Mouse (Mus musculus) MEL (cell line): ENCODE data around the gene Hsf4. TPM values are rescaled to one million over a fixed set of nuclear protein-coding genes. Genes with fewer than 3 reads are reported as not detected.

ENCODE experiments used
- DNase-seq: peaks from one replicate; pipeline ENCODE4 v3.0.0; 2011; ENCODE audit warnings: low read depth, low spot score
- H3K27ac ChIP-seq: 2 replicates; pipeline ENCODE4 v1.5.1; 2012; ENCODE audit warnings: low read depth, mild to moderate bottlenecking, control low read depth, low read length, moderate library complexity; ENCODE audit not compliant: control insufficient read depth
- H3K27me3 ChIP-seq, 2 experiments: fragments of 150-350 bp in 1 of 2; sonication (generic) in 1 of 2; 2 replicates each; pipeline ENCODE4 v1.6.1; 2012; ENCODE audit warnings: low read length in 2 of 2, mild to moderate bottlenecking in 2 of 2, improper control_type of control experiment in 1 of 2, moderate library complexity in 1 of 2; ENCODE audit not compliant: insufficient read depth in 2 of 2, control insufficient read depth in 1 of 2
- H3K36me3 ChIP-seq, 2 experiments: 2 replicates each; pipeline ENCODE4 v1.6.1; 2012 to 2014; ENCODE audit warnings: low read length in 2 of 2, improper control_type of control experiment in 1 of 2, inconsistent platforms in 1 of 2, mild to moderate bottlenecking in 1 of 2; ENCODE audit not compliant: insufficient read depth in 2 of 2, control insufficient read depth in 1 of 2
- H3K4me1 ChIP-seq, 2 experiments: fragments of 150-350 bp in 1 of 2; sonication (generic) in 1 of 2; 2 replicates each; pipeline ENCODE4 v1.6.1; 2012; ENCODE audit warnings: low read length in 2 of 2, improper control_type of control experiment in 1 of 2, mild to moderate bottlenecking in 1 of 2; ENCODE audit not compliant: insufficient read depth in 2 of 2, control insufficient read depth in 1 of 2
- H3K4me3 ChIP-seq, 2 experiments: fragments of 150-350 bp in 1 of 2; sonication (generic) in 1 of 2; 2 replicates each; pipeline ENCODE4 v1.5.1; 2012; ENCODE audit warnings: low read depth in 2 of 2, low read length in 2 of 2, mild to moderate bottlenecking in 2 of 2, moderate library complexity in 2 of 2, control low read depth in 1 of 2, improper control_type of control experiment in 1 of 2; ENCODE audit not compliant: control insufficient read depth in 1 of 2, insufficient read depth in 1 of 2
- H3K79me2 ChIP-seq: 2 replicates; pipeline ENCODE4 v1.6.1; 2012; ENCODE audit warnings: mild to moderate bottlenecking, low read length, moderate library complexity; ENCODE audit not compliant: control insufficient read depth, poor library complexity, insufficient read depth
- H3K9ac ChIP-seq: 2 replicates; pipeline ENCODE4 v1.6.1; 2012; ENCODE audit warnings: low read depth, mild to moderate bottlenecking, control low read depth, low read length, moderate library complexity; ENCODE audit not compliant: control insufficient read depth, poor library complexity, severe bottlenecking
- H3K9me3 ChIP-seq: fragments of 150-350 bp; sonication (generic); replicated peaks from 2 replicates; pipeline ENCODE4 v1.6.1; 2012; ENCODE audit warnings: mild to moderate bottlenecking, low read length, improper control_type of control experiment, moderate library complexity; ENCODE audit not compliant: insufficient read depth
- BHLHE40 ChIP-seq: IDR thresholded peaks from 2 replicates; pipeline ENCODE4 v1.6.1; 2012; ENCODE audit warnings: low read depth, mild to moderate bottlenecking, inconsistent platforms, low read length, improper control_type of control experiment, borderline replicate concordance
- CHD1 ChIP-seq: IDR thresholded peaks from 2 replicates; pipeline ENCODE4 v1.6.1; 2012; ENCODE audit warnings: low read depth, mild to moderate bottlenecking, inconsistent platforms, low read length, improper control_type of control experiment
- CHD2 ChIP-seq: IDR thresholded peaks from 2 replicates; pipeline ENCODE4 v1.6.1; 2011; ENCODE audit warnings: low read length, improper control_type of control experiment
- CTCF ChIP-seq, 3 experiments: IDR thresholded peaks in 2 of 3; conservative IDR thresholded peaks in 1 of 3; 2 replicates each; pipeline ENCODE4 v1.5.1; 2011 to 2012; ENCODE audit warnings: low read length in 3 of 3, low read depth in 2 of 3, mild to moderate bottlenecking in 2 of 3, improper control_type of control experiment in 1 of 3, inconsistent platforms in 1 of 3, mixed read lengths in 1 of 3, moderate library complexity in 1 of 3; ENCODE audit not compliant: control insufficient read depth in 1 of 3, insufficient read depth in 1 of 3, poor library complexity in 1 of 3, severe bottlenecking in 1 of 3
- E2F4 ChIP-seq: IDR thresholded peaks from 2 replicates; pipeline ENCODE4 v1.6.1; 2011; ENCODE audit warnings: low read depth, low read length, improper control_type of control experiment, borderline replicate concordance
- ELF1 ChIP-seq: IDR thresholded peaks from 2 replicates; pipeline ENCODE4 v1.6.1; 2014; ENCODE audit warnings: low read depth, mild to moderate bottlenecking, inconsistent platforms, low read length, improper control_type of control experiment, moderate library complexity
- ETS1 ChIP-seq: IDR thresholded peaks from 2 replicates; pipeline ENCODE4 v1.6.1; 2012; ENCODE audit warnings: low read depth, mild to moderate bottlenecking, inconsistent platforms, low read length, improper control_type of control experiment, moderate library complexity
- GATA1 ChIP-seq: IDR thresholded peaks from 2 replicates; pipeline ENCODE4 v1.6.1; 2011; ENCODE audit warnings: low read depth, low read length, improper control_type of control experiment
- JUND ChIP-seq: IDR thresholded peaks from 2 replicates; pipeline ENCODE4 v1.6.1; 2011; ENCODE audit warnings: low read depth, mild to moderate bottlenecking, improper control_type of control experiment, low read length
- KAT2A ChIP-seq: conservative IDR thresholded peaks from 2 replicates; pipeline ENCODE4 v1.6.1; 2012; ENCODE audit warnings: low read depth, low read length, improper control_type of control experiment, inconsistent platforms
- MAFK ChIP-seq: IDR thresholded peaks from 2 replicates; pipeline ENCODE4 v1.6.1; 2011; ENCODE audit warnings: low read depth, mild to moderate bottlenecking, low read length, improper control_type of control experiment, borderline replicate concordance
- MAX ChIP-seq: IDR thresholded peaks from 2 replicates; pipeline ENCODE4 v1.6.1; 2011; ENCODE audit warnings: low read length, improper control_type of control experiment
- MAZ ChIP-seq: IDR thresholded peaks from 2 replicates; pipeline ENCODE4 v1.6.1; 2012; ENCODE audit warnings: low read depth, mild to moderate bottlenecking, inconsistent platforms, low read length, improper control_type of control experiment
- MXI1 ChIP-seq: IDR thresholded peaks from 2 replicates; pipeline ENCODE4 v1.6.1; 2011; ENCODE audit warnings: mild to moderate bottlenecking, low read depth, low read length, improper control_type of control experiment
- MYC ChIP-seq: IDR thresholded peaks from 2 replicates; pipeline ENCODE4 v1.6.1; 2011; ENCODE audit warnings: low read depth, mild to moderate bottlenecking, low read length, improper control_type of control experiment, moderate library complexity
- NELFE ChIP-seq: IDR thresholded peaks from 2 replicates; pipeline ENCODE4 v1.6.1; 2011; ENCODE audit warnings: low read depth, low read length, improper control_type of control experiment
- NRF1 ChIP-seq: IDR thresholded peaks from 2 replicates; pipeline ENCODE4 v1.6.1; 2014; ENCODE audit warnings: low read depth, mild to moderate bottlenecking, inconsistent platforms, low read length, improper control_type of control experiment, moderate library complexity; ENCODE audit not compliant: poor library complexity, insufficient read depth, severe bottlenecking
- POLR2A ChIP-seq, 2 experiments: IDR thresholded peaks; 2 replicates each; pipeline ENCODE4 v1.6.1; 2011 to 2012; ENCODE audit warnings: low read length in 2 of 2, mild to moderate bottlenecking in 2 of 2, control low read depth in 1 of 2, improper control_type of control experiment in 1 of 2, low read depth in 1 of 2, moderate library complexity in 1 of 2; ENCODE audit not compliant: control insufficient read depth in 1 of 2, insufficient read depth in 1 of 2, poor library complexity in 1 of 2
- RAD21 ChIP-seq: IDR thresholded peaks from 2 replicates; pipeline ENCODE4 v1.6.1; 2011; ENCODE audit warnings: mild to moderate bottlenecking, low read depth, low read length, improper control_type of control experiment
- RCOR1 ChIP-seq: IDR thresholded peaks from 2 replicates; pipeline ENCODE4 v1.6.1; 2012; ENCODE audit warnings: low read depth, mild to moderate bottlenecking, inconsistent platforms, low read length, improper control_type of control experiment
- SIN3A ChIP-seq: IDR thresholded peaks from 2 replicates; pipeline ENCODE4 v1.6.1; 2012; ENCODE audit warnings: low read length, improper control_type of control experiment, inconsistent platforms
- TAL1 ChIP-seq: IDR thresholded peaks from 2 replicates; pipeline ENCODE4 v1.6.1; 2012; ENCODE audit warnings: mild to moderate bottlenecking, inconsistent platforms, low read length, moderate library complexity, mixed read lengths
- UBTF ChIP-seq: IDR thresholded peaks from 2 replicates; pipeline ENCODE4 v1.6.1; 2012; ENCODE audit warnings: low read depth, mild to moderate bottlenecking, inconsistent platforms, low read length, improper control_type of control experiment, moderate library complexity, borderline replicate concordance; ENCODE audit not compliant: insufficient read depth
- ZC3H11A ChIP-seq: IDR thresholded peaks from 2 replicates; pipeline ENCODE4 v1.6.1; 2012; ENCODE audit warnings: low read depth, mild to moderate bottlenecking, inconsistent platforms, low read length, improper control_type of control experiment
- ZMIZ1 ChIP-seq: IDR thresholded peaks from 2 replicates; pipeline ENCODE4 v1.6.1; 2012; ENCODE audit warnings: low read depth, mild to moderate bottlenecking, inconsistent platforms, low read length, improper control_type of control experiment, moderate library complexity
- polyA plus RNA-seq, 2 experiments: library from polyadenylated mRNA; stranded (reverse) in 1 of 2; unstranded in 1 of 2; fragments of >175 nt in 1 of 2; fragments of >200 nt in 1 of 2; gene quantifications; 2 replicates each; pipeline versions ENCODE4 v1.2.1 to v1.2.4; 2012; ENCODE audit warnings: low replicate concordance in 2 of 2, low read depth in 1 of 2; ENCODE audit not compliant: insufficient read length in 2 of 2, insufficient read depth in 1 of 2, missing spikeins in 1 of 2
- total RNA-seq: library from RNA; depleted of rRNA; stranded (reverse); fragments of 300-350 nt; gene quantifications from 2 replicates; pipeline ENCODE4 v1.2.3, GENCODE M21; 2012

Hsf4 gene
- total and polyA plus RNA-seq, 3 experiments = 1.7 to 7.1 TPM; not detected in 1

- TF ChIP-seq MAFK (no peak), POLR2A (IDR thresholded peaks at IDR 0.05; ENCODE audit: control insufficient read depth in 1 of 2, insufficient read depth in 1 of 2, low read depth in 1 of 2, low read length in 2 of 2, poor library complexity in 1 of 2) (no peak), MXI1 (0 out of 2 replicates have a peak, but pooled peaks have one; percentile 15), ETS1 (peak; percentile 49; the same call in 1 of the 2 replicates), ZC3H11A (no peak), RCOR1 (no peak), JUND (no peak), ZMIZ1 (no peak), RAD21 (no peak), TAL1 (no peak), MAZ (peak; percentile 62; the same call in 1 of the 2 replicates), MYC (no peak), BHLHE40 (no peak), NELFE (no peak)
Measured at GRCm38 (mm10) chr8:105266775-105267174, 2.8 kb upstream of the Hsf4 start (continued).

DNA sequence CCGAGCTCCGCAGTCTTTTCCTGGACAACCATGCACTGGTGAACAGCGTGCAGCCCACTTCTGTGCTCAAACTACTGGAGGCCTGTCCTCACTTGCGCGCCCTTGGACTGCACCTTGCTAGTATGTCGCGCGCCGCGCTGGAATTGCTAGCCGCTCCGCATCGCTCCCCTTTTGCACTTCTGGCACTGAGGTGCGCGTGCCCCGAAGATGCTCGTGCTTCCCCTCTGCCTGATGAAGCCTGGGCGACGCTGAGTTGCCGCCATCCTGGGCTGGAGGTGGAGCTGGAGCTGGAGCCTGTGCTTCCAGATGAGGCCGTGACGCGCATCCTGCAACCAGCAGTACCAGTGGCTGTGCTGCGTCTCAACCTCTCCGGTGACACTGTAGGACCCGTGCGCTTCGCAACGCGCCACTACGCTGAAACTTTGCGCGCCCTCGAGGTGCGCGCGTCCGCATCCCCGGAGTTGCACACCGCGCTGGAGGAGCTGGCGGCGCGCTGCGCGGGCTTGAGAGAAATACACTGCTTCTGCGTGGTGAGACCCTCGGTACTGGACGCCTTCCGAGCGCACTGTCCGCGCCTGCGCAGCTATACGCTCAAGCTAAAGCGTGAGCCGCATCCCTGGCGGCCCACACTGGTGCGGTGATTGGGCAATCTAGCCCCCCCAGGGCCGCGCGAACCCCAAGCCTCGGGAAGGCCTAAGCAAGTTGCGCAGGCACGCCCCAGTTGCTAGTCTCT lies 1.1 kb upstream of the Hsf4 start:
- H3K27me3 ChIP-seq = no peaks in the 10 kb centered on the region
- no peak overlapping the region for H3K4me3 ChIP-seq

More for the DNA sequence above, 1.1 kb upstream of the Hsf4 start:
- Histone ChIP-seq H3K27ac (no peak overlapping the region), H3K4me1 (peaks cover 7 to 17% of the 10 kb centered on the region in 2 experiments), H3K9ac (no peak overlapping the region), H3K36me3 (peaks cover 0 to 10% of the 10 kb centered on the region in 2 experiments; a peak in 2 of 4 replicates), H3K9me3 (no peaks in the 10 kb centered on the region), H3K79me2 (peaks cover 10% of the 10 kb centered on the region)
- no peak for TF ChIP-seq ELF1
- no peak for TF ChIP-seq RCOR1
- no peak for TF ChIP-seq CTCF (IDR thresholded peaks at IDR 0.05 in 2 of 3, conservative IDR thresholded peaks at IDR 0.05 in 1 of 3; ENCODE audit: control insufficient read depth in 1 of 3, insufficient read depth in 1 of 3, low read depth in 2 of 3, low read length in 3 of 3, poor library complexity in 1 of 3, severe bottlenecking in 1 of 3)
- no peak for TF ChIP-seq UBTF
- no peak for TF ChIP-seq SIN3A
- TF ChIP-seq CHD2 = no peak
- TF ChIP-seq CHD1 = no peak
- TF ChIP-seq NRF1 = no peak
- no peak for TF ChIP-seq KAT2A
- no peak for TF ChIP-seq MAX
- no peak for TF ChIP-seq ZC3H11A
- no peak for TF ChIP-seq GATA1
- TF ChIP-seq E2F4 = no peak
- DNase-seq = no peak
